Mouse (Mus musculus): ENCODE results near the gene Stx7.
"Not testable (repeated sequence)": the region's sequence is repeated elsewhere in the genome, so short reads cannot be mapped to it uniquely, and the experiment has no call there.

The Stx7 gene

DNA sequence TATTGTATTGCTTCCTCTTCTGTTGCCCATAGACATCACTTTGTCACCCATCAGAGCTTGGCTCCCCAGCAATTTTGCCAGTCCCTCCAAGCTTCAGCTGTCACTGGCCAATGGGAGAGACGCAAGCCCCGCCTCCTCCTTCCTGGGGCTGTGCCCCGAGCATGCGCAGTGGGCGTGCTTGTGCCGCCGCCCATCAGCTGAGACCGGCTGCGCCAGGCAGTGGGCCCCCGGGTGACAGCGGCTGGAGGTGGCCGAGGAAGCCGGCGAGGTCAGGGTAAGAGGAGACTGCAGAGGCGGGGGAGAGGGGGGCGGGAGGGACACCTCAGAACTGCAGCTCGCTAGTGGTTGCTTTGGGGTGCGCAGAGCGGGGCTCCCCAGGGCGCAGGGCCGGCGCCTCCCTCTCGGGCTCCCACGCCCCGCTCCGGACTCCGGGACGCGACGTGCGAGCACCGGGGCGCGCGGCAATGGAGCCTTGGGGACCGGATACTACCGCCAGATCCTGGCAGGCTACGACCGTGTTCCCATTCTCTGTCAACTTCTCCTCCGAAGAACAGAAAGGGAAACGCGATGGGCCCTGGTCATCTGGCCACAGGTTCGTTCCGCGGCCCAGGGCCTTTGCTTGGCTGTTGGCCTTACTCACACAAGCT lies at the start of gene Stx7:
Gene Stx7 (plus strand): TSS at position 168 of the 647 bp plus-strand sequence.
- DNase-seq (ENCODE audit: low read depth, low spot score): peak; percentile 94

DNA sequence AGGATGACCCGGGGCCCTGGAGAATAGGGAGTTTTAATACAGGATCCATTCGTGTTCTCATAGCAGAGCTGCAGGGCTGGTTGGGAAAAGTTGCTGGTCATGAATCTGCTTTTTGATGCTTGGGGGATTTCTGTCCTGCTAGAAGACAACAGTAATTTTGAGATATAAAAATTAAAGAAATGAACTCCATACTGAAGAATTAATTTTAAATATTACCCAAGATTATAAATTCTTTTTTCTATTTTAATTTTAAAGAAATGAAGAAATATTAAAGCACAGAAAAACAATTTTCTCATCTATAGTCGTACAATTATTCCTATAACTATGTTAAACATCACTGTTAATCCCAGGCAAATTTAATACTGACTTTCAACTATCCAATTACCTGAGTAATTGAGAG lies 47.3 kb upstream of the Stx7 start, which contains the start of gene Taar8c:
Gene Taar8c (minus strand): TSS at position 101 of the 400 bp plus-strand sequence.
- not testable (repeated sequence) for DNase-seq (ENCODE audit: low read depth, low spot score)

DNA sequence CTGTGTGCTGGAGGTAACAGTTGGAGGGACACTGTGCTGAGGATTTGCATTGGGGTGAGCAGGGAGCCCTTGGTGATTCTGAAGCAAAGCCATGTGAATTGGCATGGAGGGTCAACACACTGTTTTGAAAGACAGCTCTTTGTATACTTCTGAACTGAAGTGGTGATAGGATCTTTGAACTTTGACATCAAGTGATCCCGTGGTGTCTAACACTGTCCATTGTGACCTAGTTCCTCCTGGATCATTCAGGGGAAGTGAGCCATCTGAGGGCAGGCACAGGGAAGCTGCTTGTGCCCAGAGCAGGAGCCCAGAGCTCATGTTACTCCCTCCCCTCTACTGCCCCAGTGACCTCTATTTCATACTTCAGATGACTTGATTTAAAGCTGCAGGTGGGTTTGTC lies 45.8 kb upstream of the Stx7 start:
- not testable (repeated sequence) for DNase-seq (ENCODE audit: low read depth, low spot score)

DNA sequence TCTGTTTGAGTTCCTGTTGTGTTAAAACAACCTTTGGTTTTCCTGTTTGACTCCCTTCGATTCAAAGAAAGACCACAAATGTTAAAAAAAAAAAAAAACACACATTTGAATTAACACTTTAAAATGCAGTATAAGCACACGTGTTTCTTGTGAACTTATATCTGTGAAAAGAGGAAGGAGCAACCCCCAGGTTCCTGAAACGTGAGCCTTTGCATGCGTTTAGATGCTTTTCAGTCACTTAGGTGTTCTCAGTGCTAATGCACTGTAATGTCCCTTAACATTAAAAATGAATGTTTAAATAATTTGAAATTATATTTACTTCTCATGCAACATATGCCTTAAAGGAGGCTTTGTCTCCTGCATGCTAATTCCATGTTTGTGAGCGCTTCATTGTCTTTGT lies 41.4 kb upstream of the Stx7 start:
- DNase-seq (ENCODE audit: low read depth, low spot score): no peak

DNA sequence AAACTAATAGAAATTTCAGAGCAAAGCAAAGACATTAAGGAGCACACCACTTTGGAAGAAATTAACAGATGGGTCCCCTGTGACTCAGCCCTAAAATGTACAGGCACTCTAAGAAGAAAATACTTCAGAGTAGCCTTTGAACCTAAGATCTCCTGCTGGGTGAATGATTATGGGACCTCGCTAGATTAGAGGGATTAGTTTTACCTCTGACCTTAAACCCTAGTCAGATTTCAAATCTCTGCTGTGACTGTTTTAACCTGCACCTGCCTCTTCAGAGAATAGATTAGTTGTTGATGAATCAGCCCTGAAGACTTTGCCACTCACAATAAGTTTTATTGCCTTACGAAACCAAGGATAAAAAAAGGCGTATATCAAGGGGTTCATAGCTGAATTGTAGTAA lies 40.9 kb upstream of the Stx7 start:
- no peak for DNase-seq (ENCODE audit: low read depth, low spot score)

DNA sequence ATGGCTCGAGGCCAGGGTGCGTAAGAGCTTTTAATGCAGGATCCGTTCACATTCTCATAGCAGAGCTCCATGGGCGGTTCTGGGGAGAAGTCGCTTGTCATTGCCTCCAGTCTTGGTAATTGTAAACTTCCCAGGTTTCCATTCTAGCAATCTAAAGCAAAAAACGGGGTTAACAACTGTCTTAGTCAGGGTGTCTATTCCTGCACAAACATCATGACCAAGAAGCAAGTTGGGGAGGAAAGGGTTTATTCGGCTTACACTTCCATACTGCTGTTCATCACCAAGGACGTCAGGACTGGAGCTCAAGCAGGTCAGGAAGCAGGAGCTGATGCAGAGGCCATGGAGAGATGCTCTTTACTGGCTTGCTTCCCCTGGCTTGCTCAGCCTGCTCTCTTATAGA lies 39.7 kb upstream of the Stx7 start, which contains the start of gene Taar9:
Gene Taar9 (minus strand): TSS at position 101 of the 400 bp plus-strand sequence.
- not testable (repeated sequence) for DNase-seq (ENCODE audit: low read depth, low spot score)

DNA sequence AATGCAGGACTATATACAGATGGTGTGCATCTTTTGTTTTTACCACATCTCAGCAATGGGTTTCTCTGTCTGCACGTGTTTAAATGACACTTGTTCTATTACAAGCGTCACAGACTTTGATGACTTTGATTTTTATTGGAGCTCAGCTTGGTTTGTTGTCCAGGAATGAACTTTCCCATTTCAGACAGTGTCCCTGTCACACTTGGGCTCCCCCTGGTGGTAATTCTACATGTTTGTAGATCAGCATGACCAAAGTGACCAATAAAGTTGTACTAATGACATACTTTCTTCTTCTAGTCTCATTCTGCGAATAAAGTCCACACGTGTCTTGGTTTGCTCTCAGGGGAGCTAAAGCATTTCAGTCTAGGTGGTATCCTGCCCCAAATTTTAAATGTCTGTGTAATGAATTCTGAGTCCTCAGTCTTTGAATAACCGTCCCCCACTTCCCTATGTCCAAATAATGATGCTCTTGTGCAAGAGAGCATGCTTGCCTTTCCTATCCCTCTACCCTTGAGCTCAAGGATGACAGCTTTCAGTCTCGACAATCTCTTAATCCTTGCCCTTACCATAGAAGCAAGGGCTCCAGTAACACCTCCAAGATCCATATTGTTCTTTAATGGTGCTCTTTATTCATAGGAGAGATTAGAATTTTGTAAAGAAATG lies 37.9 kb upstream of the Stx7 start:
- DNase-seq (ENCODE audit: low read depth, low spot score): peak; percentile 12

DNA sequence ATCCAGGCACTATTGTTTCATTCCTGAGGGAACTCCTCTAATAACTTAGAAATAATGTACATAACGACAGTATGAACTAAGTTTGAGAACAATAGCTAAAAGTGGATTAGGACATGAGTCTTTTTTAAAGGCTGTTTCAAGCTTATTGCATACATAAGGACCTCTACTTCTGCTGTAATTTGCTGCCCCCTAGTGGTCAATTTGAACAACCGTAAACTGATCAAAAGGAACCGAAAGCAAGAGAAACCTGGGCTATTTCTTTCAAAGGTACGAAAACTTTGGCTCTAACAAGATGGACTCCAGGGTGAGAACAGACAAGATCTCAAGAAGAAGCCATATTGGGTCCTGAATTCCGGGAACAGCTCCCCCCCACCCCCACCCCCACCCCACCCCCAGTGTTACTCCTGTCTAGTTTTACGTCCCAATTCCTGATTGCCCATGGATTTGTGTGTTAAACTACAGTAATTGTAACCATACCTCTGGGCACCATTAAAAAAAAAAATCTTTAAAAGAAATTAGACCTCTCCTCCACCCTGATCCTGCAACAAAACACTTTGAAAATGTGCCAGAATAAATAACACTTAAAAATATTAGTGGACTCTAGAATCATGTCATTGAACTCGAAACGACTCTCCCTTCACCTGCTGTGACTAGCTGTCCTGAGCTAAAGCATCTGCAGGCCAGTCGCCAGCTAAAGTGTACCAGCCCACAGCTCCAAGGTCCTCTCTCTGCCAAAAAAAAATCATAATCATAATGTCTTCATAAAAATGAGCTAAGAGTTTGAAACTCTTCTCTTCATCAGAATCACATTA lies 17.4 kb upstream of the Stx7 start:
- DNase-seq (ENCODE audit: low read depth, low spot score): peak; percentile 60

DNA sequence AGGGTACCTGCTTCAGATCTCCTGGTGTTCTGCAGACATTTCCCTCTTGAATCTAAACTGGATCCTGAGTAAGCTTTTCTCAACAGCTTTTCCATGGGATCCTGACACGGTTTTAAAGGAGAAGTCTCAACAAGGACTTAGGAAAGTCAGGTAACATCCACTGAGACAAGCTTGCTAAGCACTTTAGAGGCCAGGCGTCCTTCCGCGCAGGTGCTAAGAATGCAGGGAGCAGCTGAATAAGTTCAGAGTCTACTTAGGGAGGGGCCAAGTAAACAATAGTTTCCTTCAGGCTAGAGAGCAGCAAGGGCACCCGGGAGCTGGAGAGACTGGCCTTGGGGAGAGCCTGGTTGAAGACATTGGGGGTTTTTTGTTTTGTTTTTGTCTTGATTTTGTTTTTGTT lies 16.8 kb upstream of the Stx7 start:
- no peak for DNase-seq (ENCODE audit: low read depth, low spot score)

DNA sequence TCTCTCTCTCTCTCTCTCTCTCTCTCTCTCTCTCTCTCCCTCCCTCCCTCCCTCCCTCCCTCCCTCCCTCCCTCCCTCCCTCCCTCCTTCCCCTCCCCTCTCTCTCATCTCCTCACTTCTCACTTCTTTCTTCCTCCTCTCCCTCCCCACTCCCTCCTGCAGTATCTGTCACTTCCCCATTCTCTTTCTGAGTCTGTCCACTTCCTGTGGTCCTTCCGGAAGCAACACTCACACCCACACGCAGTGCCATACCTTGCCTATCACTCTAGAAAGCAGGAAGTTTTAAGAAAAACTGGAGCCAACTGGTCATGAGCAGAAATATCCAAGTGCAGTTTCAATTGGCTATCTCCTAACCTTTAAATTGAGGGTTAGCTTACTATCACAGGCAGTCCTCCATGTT lies 16.0 kb upstream of the Stx7 start:
- no peak for DNase-seq (ENCODE audit: low read depth, low spot score)

DNA sequence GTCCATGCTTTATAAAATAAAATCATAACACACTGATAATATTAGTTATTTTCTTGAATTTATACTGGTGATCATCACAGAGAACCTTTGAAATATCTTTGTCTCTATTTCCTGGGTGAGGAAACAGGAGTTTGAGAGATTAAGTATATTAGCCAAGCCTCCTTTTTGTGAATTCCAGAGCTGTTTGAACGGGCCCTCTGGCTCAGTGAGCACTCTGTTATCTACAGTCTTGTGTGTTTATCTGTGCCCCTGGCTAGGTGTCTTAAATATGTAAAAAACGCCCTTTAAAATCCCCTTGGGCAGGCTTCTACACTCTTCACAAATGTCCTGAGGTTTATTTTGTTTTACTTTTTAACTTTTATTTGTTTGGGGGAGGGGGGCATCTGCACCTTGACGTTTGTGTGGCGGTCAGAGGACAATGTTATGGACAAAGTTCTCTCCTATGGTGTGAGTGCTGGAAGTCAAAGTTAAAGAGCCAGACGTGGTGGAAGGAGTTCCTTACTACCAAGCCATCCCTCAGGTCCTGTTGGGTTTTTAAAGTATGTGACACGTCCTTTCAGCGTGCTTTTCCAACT lies 14.9 kb upstream of the Stx7 start:
- no peak for DNase-seq (ENCODE audit: low read depth, low spot score)

DNA sequence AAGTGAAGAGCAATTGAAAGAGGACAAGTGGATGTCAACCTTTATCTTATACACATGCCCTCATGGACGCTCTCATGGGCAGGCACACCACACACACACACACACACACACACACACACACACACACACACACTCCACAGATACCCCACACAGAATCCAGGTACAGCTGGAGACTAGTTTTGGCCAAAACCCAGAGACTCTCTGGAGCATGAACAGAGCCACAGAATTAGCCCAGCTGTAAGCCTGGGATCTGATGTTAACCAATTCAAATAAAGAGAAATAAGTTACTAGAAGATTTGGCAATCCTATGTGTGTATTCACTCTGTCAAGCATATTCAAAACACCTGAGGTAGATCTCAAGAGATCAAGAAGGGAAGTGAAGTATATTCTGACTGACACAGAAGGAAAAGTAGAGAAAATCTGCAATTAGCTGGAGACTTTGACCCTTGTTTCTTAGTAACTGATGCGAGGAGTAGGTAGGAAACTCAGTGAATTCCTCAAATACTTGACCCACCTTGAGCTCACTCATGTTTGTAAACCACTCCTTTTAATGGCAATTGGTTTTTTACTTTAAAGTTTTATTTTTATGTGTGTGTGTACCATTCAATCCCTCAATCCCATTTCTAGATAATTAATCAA lies 10.4 kb upstream of the Stx7 start:
- DNase-seq (ENCODE audit: low read depth, low spot score): no peak

DNA sequence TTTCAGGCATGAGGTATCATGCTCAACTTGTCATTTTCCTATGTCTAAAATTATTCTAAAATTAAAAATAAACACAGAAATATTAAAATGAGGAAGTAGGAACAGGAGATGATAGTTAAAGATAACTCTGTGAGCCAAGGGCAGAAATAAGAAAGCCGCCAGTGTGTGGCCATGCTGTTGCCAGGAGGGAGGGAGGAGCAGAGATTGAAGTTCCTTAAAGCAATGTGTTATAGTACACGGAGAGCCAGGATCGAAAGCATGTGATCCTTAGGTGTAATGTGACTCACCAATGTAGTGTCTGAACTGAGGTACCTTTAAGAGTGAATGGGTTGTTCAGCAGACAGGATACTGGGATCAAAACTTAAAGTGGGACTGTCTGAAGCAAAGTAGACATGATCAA lies 6.4 kb upstream of the Stx7 start:
- DNase-seq (ENCODE audit: low read depth, low spot score): no peak

DNA sequence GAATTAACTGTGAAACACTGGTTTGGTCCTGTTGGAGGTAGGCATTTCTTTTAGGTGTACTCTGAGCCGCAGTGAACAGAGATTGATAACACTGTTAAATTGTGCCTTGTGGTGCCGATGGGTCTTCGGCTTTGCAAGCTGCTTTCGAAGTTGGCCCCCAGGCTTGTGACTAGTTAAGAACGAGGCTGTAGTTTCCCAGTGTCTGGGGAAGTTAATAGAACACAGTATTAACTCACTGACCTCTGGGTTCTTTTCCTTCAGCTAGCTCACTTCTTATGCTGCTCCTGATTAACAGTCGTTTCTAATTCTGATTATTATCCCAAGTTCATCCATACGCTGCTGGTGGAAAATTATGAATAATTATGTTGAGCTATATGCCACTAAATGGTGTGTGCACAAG lies 984 bp downstream of the Stx7 start:
- no peak for DNase-seq (ENCODE audit: low read depth, low spot score)

DNA sequence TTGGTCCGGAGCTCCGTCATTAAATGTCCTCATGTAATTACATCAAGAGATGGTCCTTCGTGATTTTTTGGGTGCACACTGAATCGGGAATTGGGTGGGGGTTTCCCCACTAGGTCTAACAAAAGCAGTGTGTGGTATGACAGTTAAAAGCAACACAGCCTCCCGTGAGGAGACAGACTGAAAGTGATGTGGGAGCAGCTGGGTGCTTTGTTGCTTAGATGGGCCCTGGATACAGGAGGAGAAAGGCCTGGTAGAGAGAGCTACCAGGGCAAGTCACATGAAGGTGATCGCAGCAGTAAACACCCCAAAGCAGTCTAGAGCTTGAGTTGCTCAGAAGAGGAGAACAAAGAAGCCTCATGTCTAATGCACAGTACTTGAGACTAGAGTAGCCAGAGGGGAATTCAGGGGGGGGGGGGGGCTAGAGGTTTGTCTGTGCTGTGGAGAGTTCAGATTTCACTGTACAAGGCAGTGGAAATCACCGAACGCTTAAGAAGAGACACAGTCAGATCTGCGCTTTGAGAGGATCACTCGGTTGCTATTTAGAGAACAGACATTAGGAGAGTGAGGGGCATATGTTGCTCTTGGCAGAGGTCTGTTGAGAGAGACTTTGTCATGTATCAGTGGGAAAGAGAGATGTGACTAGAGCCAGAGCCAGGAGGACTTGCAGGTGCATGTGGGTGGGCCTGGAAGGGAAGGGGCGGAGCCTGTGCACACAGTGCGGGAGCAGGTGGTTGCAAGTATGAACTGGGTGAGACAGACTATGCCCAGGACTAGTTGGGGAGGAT lies 9.6 kb downstream of the Stx7 start:
- DNase-seq (ENCODE audit: low read depth, low spot score): no peak

DNA sequence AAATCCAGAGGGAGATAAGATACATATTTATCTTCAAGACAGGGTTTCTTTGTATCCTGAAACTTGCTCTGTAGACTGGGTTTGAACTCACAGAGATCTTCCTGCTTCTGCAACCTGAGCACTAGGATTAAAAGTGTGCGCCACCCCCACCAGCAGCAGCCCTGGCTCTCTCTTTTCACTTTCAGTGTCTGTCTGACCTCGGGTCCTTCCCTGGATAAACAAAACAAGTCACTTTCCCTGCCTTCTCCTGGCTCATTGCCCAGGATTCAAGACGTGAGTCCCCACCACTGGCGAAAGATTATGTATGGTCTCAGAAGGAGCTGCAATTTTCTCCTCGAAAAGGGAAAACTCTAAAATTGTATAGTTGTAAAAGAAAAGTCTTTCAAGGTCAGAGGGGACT lies 10.5 kb downstream of the Stx7 start:
- DNase-seq (ENCODE audit: low read depth, low spot score): no peak

DNA sequence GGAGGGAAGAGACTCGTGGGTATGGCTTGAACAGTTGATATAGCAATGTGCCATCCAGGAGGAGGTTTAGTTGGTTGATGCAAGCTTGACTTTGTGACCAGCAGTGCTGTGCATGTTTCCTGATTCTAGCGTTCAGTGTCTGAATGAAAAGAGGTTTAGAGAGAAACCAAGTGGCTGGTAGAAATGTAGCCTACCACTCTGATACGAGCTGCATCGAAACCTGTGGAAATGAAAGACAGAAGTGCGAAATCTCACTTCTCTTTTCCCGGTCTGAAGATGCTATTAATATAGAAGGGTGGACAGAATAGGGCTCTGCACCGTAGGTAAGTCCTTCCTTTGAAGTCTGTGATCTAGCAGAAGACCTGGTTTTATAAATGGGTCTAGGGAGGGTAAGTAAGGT lies 11.2 kb downstream of the Stx7 start:
- no peak for DNase-seq (ENCODE audit: low read depth, low spot score)

DNA sequence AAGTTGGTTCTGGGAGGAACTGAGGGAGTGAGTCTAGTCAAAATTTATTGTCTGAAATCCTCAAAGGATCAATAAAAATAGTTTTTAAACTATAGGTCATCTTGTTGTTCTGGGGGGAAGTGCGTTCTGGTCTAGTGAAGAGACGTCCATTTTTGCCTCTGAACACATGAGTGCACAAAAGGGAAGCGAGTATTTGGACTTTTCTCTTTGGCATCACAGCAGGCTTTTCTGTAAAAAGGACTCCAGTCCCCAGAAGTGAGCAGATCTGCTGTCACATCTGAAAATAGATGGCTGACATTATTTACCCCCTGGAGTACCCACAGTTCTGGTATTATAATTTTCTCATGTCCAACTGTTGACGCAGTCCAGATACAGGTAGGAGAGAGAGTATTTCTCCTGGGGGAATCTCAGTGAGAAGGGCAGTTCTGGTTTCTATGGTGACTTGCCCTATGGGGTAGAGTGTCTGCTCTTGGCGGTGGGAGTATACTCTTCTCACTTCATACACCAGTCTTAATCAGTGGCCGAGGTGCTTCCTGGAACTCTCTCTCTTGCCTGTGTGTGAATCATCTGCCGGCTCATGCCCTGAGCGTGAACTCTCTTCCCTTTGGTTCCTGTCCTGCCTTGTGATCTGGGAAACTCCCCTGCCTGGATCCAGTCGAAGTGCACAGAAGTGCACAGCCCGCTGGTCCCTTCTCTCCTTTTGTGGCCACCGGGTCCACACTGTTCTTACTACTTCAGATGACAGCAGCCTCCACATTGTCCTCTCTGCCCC lies 15.2 kb downstream of the Stx7 start:
- DNase-seq (ENCODE audit: low read depth, low spot score): peak; percentile 32

DNA sequence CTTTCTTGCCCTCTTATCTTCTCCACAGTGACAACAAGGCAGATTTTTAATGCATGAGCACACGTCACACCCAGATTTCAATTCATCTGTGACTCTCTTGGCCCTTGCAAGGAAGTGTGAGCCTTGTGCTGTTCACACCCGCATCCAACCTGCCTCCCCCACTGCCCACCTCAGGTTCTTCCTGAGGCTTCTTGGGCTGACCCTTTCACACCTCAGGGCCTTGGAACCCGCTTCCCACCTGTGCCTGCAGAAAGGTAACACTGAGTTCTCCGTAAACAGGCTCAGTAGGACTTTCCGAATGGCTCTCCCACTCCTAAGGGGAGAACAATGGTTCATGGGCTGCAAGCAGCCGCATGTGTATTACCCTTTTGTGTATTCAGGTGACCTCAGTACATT lies 15.8 kb downstream of the Stx7 start:
- no peak for DNase-seq (ENCODE audit: low read depth, low spot score)

DNA sequence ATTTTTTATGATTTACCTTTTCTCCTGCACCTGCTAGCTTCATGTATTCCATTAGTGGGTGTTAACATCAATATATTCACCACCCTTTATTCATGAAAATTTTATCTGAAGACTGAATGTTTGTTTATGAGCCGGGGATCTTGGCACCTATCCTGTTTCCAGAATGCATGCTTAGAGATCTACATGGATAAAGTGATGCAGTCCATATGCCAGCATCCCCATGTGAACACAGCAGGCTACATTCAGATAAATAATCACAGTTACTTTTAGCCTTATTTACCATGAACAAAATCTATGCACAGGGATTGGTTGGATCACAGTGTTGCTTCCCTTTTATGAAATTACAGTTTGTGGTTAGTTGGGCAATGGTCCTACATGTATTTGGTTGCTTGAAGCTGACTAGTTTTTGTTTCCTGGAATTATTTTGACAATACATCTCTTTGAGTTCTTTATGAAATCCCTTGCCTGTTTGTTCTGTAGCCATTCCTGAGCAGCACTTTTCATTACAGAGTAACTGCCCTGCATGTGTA lies 16.5 kb downstream of the Stx7 start:
- no peak for DNase-seq (ENCODE audit: low read depth, low spot score)
